Mouse (Mus musculus): ENCODE data around the gene Olfr292. TPM values are rescaled to one million over a fixed set of nuclear protein-coding genes. Genes with fewer than 3 reads are reported as not detected.

Olfr292 gene
- not detected for total RNA-seq (2021)
- long read RNA-seq, experiment 1, result 0 reads
- long read RNA-seq, experiment 2, result 0 reads

- DNase-seq (ENCODE audit: low spot score in 2 of 2), result no peak
Measured at GRCm38 (mm10) chr7:86688030-86688429, at the start of gene Olfr292. TSS of gene Olfr292 (plus strand) at chr7:86688330.

- no peak for DNase-seq (ENCODE audit: low spot score in 2 of 2)
Measured at GRCm38 (mm10) chr7:86648761-86649160, 39.4 kb upstream of the Olfr292 start, which contains the start of gene Olfr293. TSS of gene Olfr293 (plus strand) at chr7:86649061.

- no peak for DNase-seq (ENCODE audit: low spot score in 2 of 2)
Measured at GRCm38 (mm10) chr7:86725013-86725412, 36.9 kb downstream of the Olfr292 start.

Other genes with a start within 250 kb of the Olfr292 start
- gene Olfr299, start 228.4 kb upstream of the Olfr292 start, total RNA-seq (2021), result not detected
- gene Olfr298, start 195.8 kb upstream of the Olfr292 start, total RNA-seq (2021), result not detected
- not detected for gene Olfr297, start 168.4 kb upstream of the Olfr292 start, total RNA-seq (2021)
- gene Olfr295, start 104.5 kb upstream of the Olfr292 start, total RNA-seq (2021), result not detected
- not detected for gene Olfr294, start 71.7 kb upstream of the Olfr292 start, total RNA-seq (2021)
- gene Olfr293, start 39.3 kb upstream of the Olfr292 start, total RNA-seq (2021), result not detected
- gene Folh1, start 87.6 kb downstream of the Olfr292 start, total RNA-seq (2021), result 1 to 10 TPM; 1.1 to 1.2 TPM
- not detected for gene Vmn2r77, start 106.7 kb downstream of the Olfr292 start, total RNA-seq (2021)
- not detected for gene Vmn2r78, start 226.8 kb downstream of the Olfr292 start, total RNA-seq (2021)